Mouse (Mus musculus): ENCODE measurements around the gene Mknk2.

- TF ChIP-seq SRF (IDR thresholded peaks at IDR 0.05; ENCODE audit: control insufficient read depth, insufficient read length, low read depth), result no peak
- no peak for TF ChIP-seq E2F4 (IDR thresholded peaks at IDR 0.05; ENCODE audit: insufficient read depth)
- no peak for TF ChIP-seq POLR2A (IDR thresholded peaks at IDR 0.05; ENCODE audit: insufficient read length, low read depth)
- no peak for TF ChIP-seq MYOG (IDR thresholded peaks at IDR 0.05; ENCODE audit: control insufficient read depth in 1 of 3, insufficient read depth in 1 of 3, insufficient read length in 2 of 3, low read depth in 2 of 3)
- no peak for TF ChIP-seq TCF12 (IDR thresholded peaks at IDR 0.05; ENCODE audit: insufficient read depth, poor library complexity, severe bottlenecking)
- no peak for TF ChIP-seq POLR2AphosphoS2 (IDR thresholded peaks at IDR 0.05; ENCODE audit: insufficient read length, low read depth)
- no peak for TF ChIP-seq USF1 (IDR thresholded peaks at IDR 0.05; ENCODE audit: low read depth)
Measured at GRCm38 (mm10) chr10:80698605-80699004, 20.7 kb upstream of the Mknk2 start.
